Mouse (Mus musculus) intestine, embryonic 15.5 days (tissue): ENCODE measurements around the gene Rimbp3. TPM values are rescaled to one million over a fixed set of nuclear protein-coding genes. Genes with fewer than 3 reads are reported as not detected.

Experiments used
- ATAC-seq: fragments of 200-750 bp; cut with Nextera tagmentation; 2 replicates; pipeline ENCODE4 v1.8.0; 2017; ENCODE audit warnings: moderate TSS enrichment, moderate library complexity
- H3K27ac ChIP-seq: fragments of 300-500 bp; sonication (generic); 2 replicates; pipeline ENCODE4 v1.5.1; 2015; ENCODE audit warnings: mild to moderate bottlenecking, inconsistent platforms
- H3K27me3 ChIP-seq: fragments of 300-500 bp; sonication (generic); replicated peaks from 2 replicates; pipeline ENCODE4 v1.6.1; 2015; ENCODE audit warnings: inconsistent platforms
- H3K36me3 ChIP-seq: fragments of 300-500 bp; sonication (generic); 2 replicates; pipeline ENCODE4 v1.6.1; 2015; ENCODE audit warnings: inconsistent platforms
- H3K4me1 ChIP-seq: fragments of 300-500 bp; sonication (generic); replicated peaks from 2 replicates; pipeline ENCODE4 v1.6.1; 2015; ENCODE audit warnings: inconsistent platforms
- H3K4me2 ChIP-seq: fragments of 300-500 bp; sonication (generic); replicated peaks from 2 replicates; pipeline ENCODE4 v1.6.1; 2015; ENCODE audit warnings: mild to moderate bottlenecking, inconsistent platforms
- H3K4me3 ChIP-seq: fragments of 300-500 bp; sonication (generic); replicated peaks from 2 replicates; pipeline ENCODE4 v1.5.1; 2015; ENCODE audit warnings: inconsistent platforms
- H3K9ac ChIP-seq: fragments of 300-500 bp; sonication (generic); 2 replicates; pipeline ENCODE4 v1.6.1; 2015; ENCODE audit warnings: inconsistent platforms
- H3K9me3 ChIP-seq: fragments of 300-500 bp; sonication (generic); 2 replicates; pipeline ENCODE4 v1.6.1; 2016; ENCODE audit warnings: inconsistent platforms
- WGBS: fragments of 180-500 bp; shearing (Covaris S2); methylation state at CpG from one replicate; pipeline ENCODE4 v1.1.7; 2015; 5-methylcytosine and 5-hydroxymethylcytosine counted together
- polyA plus RNA-seq: library from polyadenylated mRNA; unstranded; fragments of >200 nt; fragmentation: Nextera tagmentation; extraction: Ambion mirVana; gene quantifications from 2 replicates; pipeline ENCODE4 v1.2.1, GENCODE M21; 2015

The Rimbp3 gene
- polyA plus RNA-seq, 1 experiment from 2014 or later, result 0.67 TPM

- ATAC-seq, result no peak
- 56% methylated on average over 4 of the region's 4 CpGs for WGBS
- H3K27me3 ChIP-seq, result no peaks in the 10 kb centered on the region
- H3K9me3 ChIP-seq, result no peaks in the 10 kb centered on the region
- H3K4me2 ChIP-seq, result no peak overlapping the region
- no peak overlapping the region for H3K9ac ChIP-seq
- no peak overlapping the region for H3K27ac ChIP-seq
- peaks cover 28% of the 10 kb centered on the region for H3K4me1 ChIP-seq
- H3K4me3 ChIP-seq, result no peak overlapping the region
- H3K36me3 ChIP-seq, result no peaks in the 10 kb centered on the region
Measured at GRCm38 (mm10) chr16:17247727-17248126, 39.3 kb downstream of the Rimbp3 start.

GRCm38 (mm10) chr16:17249135-17249534 lies 40.7 kb downstream of the Rimbp3 start:
- WGBS, result 44% methylated on average over 6 of the region's 6 CpGs
- H3K36me3 ChIP-seq, result no peaks in the 10 kb centered on the region
- no peak overlapping the region for H3K9ac ChIP-seq
- peak; percentile 34; the same call in 1 of the 2 replicates for ATAC-seq
- H3K4me2 ChIP-seq, result no peak overlapping the region
- H3K4me3 ChIP-seq, result no peak overlapping the region
- no peaks in the 10 kb centered on the region for H3K9me3 ChIP-seq
- no peaks in the 10 kb centered on the region for H3K27me3 ChIP-seq
- peaks cover 33% of the 10 kb centered on the region for H3K4me1 ChIP-seq
- H3K27ac ChIP-seq, result 0 out of 2 replicates have a peak overlapping the region, but pooled peaks have one; percentile 24

- no peaks in the 10 kb centered on the region for H3K9me3 ChIP-seq
- ATAC-seq, result peak; percentile 32
- H3K4me1 ChIP-seq, result peaks cover 36% of the 10 kb centered on the region
- H3K27ac ChIP-seq, result no peak overlapping the region
- 55% methylated on average over 3 of the region's 3 CpGs for WGBS
- H3K9ac ChIP-seq, result no peak overlapping the region
- H3K27me3 ChIP-seq, result no peaks in the 10 kb centered on the region
- H3K4me3 ChIP-seq, result no peak overlapping the region
- no peak overlapping the region for H3K4me2 ChIP-seq
- H3K36me3 ChIP-seq, result no peaks in the 10 kb centered on the region
Measured at GRCm38 (mm10) chr16:17251539-17251938, 43.1 kb downstream of the Rimbp3 start.

- H3K9me3 ChIP-seq, result no peaks in the 10 kb centered on the region
- 68% methylated on average over 3 of the region's 3 CpGs for WGBS
- H3K27me3 ChIP-seq, result no peaks in the 10 kb centered on the region
- no peak overlapping the region for H3K27ac ChIP-seq
- H3K36me3 ChIP-seq, result peaks cover 2% of the 10 kb centered on the region
- no peak overlapping the region for H3K4me3 ChIP-seq
- H3K9ac ChIP-seq, result no peak overlapping the region
- no peak overlapping the region for H3K4me2 ChIP-seq
- peak; percentile 42; the same call in 1 of the 2 replicates for ATAC-seq
- peaks cover 36% of the 10 kb centered on the region for H3K4me1 ChIP-seq
Measured at GRCm38 (mm10) chr16:17252086-17252726, 43.8 kb downstream of the Rimbp3 start.

GRCm38 (mm10) chr16:17252841-17253240 lies 44.4 kb downstream of the Rimbp3 start:
- Histone ChIP-seq H3K4me1 (peaks cover 36% of the 10 kb centered on the region), H3K4me2 (no peak overlapping the region), H3K27me3 (no peaks in the 10 kb centered on the region)

GRCm38 (mm10) chr16:17254005-17254597 lies 45.7 kb downstream of the Rimbp3 start:
- H3K27me3 ChIP-seq, result no peaks in the 10 kb centered on the region
- WGBS, result 50% methylated on average over 4 of the region's 4 CpGs
- no peak overlapping the region for H3K9ac ChIP-seq
- no peak overlapping the region for H3K4me3 ChIP-seq
- no peak overlapping the region for H3K27ac ChIP-seq
- peaks cover 18% of the 10 kb centered on the region for H3K36me3 ChIP-seq
- H3K4me2 ChIP-seq, result no peak overlapping the region
- no peaks in the 10 kb centered on the region for H3K9me3 ChIP-seq
- 0 out of 2 replicates have a peak, but pooled peaks have one; percentile 8 for ATAC-seq
- peaks cover 36% of the 10 kb centered on the region for H3K4me1 ChIP-seq

More at GRCm38 (mm10) chr16:17252841-17253240, 44.4 kb downstream of the Rimbp3 start:
- Histone ChIP-seq H3K9me3 (no peaks in the 10 kb centered on the region), H3K9ac (no peak overlapping the region), H3K36me3 (peaks cover 8% of the 10 kb centered on the region), H3K27ac (no peak overlapping the region), H3K4me3 (no peak overlapping the region)
- ATAC-seq, result no peak
- WGBS, result 59% methylated on average over 7 of the region's 7 CpGs

- Histone ChIP-seq H3K27me3 (no peaks in the 10 kb centered on the region), H3K4me3 (no peak overlapping the region), H3K4me1 (peaks cover 30% of the 10 kb centered on the region), H3K9ac (no peak overlapping the region), H3K27ac (no peak overlapping the region), H3K4me2 (no peak overlapping the region), H3K36me3 (peaks cover 20% of the 10 kb centered on the region), H3K9me3 (no peaks in the 10 kb centered on the region)
- 46% methylated on average over 2 of the region's 2 CpGs for WGBS
- ATAC-seq, result no peak
Measured at GRCm38 (mm10) chr16:17255270-17255669, 46.9 kb downstream of the Rimbp3 start.

- no peaks in the 10 kb centered on the region for H3K27me3 ChIP-seq
- 89% methylated on average over 9 of the region's 9 CpGs for WGBS
- H3K4me2 ChIP-seq, result no peak overlapping the region
- ATAC-seq, result no peak
- H3K4me3 ChIP-seq, result no peak overlapping the region
- H3K27ac ChIP-seq, result no peak overlapping the region
- H3K9me3 ChIP-seq, result no peaks in the 10 kb centered on the region
- peaks cover 20% of the 10 kb centered on the region for H3K36me3 ChIP-seq
- H3K4me1 ChIP-seq, result peaks cover 17% of the 10 kb centered on the region
- H3K9ac ChIP-seq, result no peak overlapping the region
Measured at GRCm38 (mm10) chr16:17257359-17257821, 49.0 kb downstream of the Rimbp3 start.

- Histone ChIP-seq H3K9me3 (no peaks in the 10 kb centered on the region), H3K4me1 (peaks cover 4% of the 10 kb centered on the region), H3K4me3 (no peak overlapping the region), H3K9ac (no peak overlapping the region), H3K27me3 (no peaks in the 10 kb centered on the region), H3K27ac (no peak overlapping the region), H3K4me2 (no peak overlapping the region), H3K36me3 (peaks cover 20% of the 10 kb centered on the region)
- WGBS, result 95% methylated on average over 12 of the region's 12 CpGs
- ATAC-seq, result no peak
Measured at GRCm38 (mm10) chr16:17258917-17259316, 50.5 kb downstream of the Rimbp3 start.

- no peak overlapping the region for H3K9ac ChIP-seq
- no peak overlapping the region for H3K4me3 ChIP-seq
- no peaks in the 10 kb centered on the region for H3K9me3 ChIP-seq
- 97% methylated on average over 1 of the region's 1 CpGs for WGBS
- H3K36me3 ChIP-seq, result peaks cover 20% of the 10 kb centered on the region
- H3K4me1 ChIP-seq, result no peaks in the 10 kb centered on the region
- H3K4me2 ChIP-seq, result no peak overlapping the region
- H3K27ac ChIP-seq, result no peak overlapping the region
- ATAC-seq, result no peak
- H3K27me3 ChIP-seq, result no peaks in the 10 kb centered on the region
Measured at GRCm38 (mm10) chr16:17261341-17261740, 52.9 kb downstream of the Rimbp3 start.
